In the genomic region with DNA sequence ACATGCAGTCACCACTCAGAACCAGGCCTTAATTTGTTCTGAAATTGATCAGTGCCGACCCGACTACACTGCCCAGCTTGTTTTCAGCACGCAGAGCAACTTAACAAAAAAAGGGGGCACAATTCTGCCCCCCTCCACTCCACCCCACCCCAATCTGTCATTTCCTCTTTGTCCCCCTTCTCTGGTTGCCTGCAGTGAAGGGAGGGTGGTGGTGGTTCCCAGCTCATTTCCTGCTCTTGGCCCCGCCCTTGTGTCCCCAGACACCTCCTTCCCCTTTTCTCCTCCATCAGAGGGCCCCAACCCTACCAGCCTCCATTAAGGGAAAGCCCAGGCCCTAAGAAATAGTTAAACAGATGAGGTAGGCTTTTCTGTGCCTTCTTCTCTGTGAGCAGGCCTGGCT, we compare ENCODE assay signal across 9 mouse cellular contexts. TPM values are rescaled to one million over a fixed set of nuclear protein-coding genes. Genes with fewer than 3 reads are reported as not detected.
DNase-seq lines count a peak whose midpoint lies in the region; ATAC-seq and TF ChIP-seq lines count a peak whose summit lies in the region.
"Had no signal": no experiment of that assay in that cellular context is flagged by ENCODE, and none has a peak within 500 bp of the region (broad histone marks: within the 10 kb centered on the region; RNA-seq: fewer than 3 reads in every experiment).

No protein-coding gene starts in this region.

- peaks cover 0 to 7% of the 10 kb centered on the region in 2 experiments; a peak in 1 of 4 replicates for H3K4me1 ChIP-seq in liver, embryonic 14.5 days (replicated peaks; ENCODE audit: control insufficient read depth in 2 of 2, insufficient read depth in 2 of 2, low read length in 1 of 2)

- no peaks in the 10 kb centered on the region for H3K27me3 ChIP-seq in liver, embryonic 14.5 days (ENCODE audit: control insufficient read depth, insufficient read depth, low read length)

- H3K4me3 ChIP-seq in liver, embryonic 14.5 days (ENCODE audit: insufficient read depth in 1 of 2, low read depth in 2 of 2, low read length in 2 of 2) = peak overlapping the region; percentile 32 to 52; a peak in 3 of 4 replicates

- peak overlapping the region; percentile 20 for H3K4me2 ChIP-seq in liver, embryonic 14.5 days (ENCODE audit: low read depth)

- 20% methylated on average over 4 of the region's 4 CpGs for WGBS in liver, embryonic 14.5 days (ENCODE audit: insufficient replicate concordance)

- no peaks in the 10 kb centered on the region for H3K36me3 ChIP-seq in liver, embryonic 14.5 days (replicated peaks; ENCODE audit: control insufficient read depth, insufficient read depth, low read depth)

- peak; percentile 90 for DNase-seq in CD4-positive helper T cell, adult 2 months (ENCODE audit: low read depth, low spot score)
- peak; percentile 90 for DNase-seq in MEL-GATA-1-ER (ENCODE audit: extremely low read depth, low read depth)
- peak; percentile 22 to 31 (median 22) for DNase-seq in liver, embryonic 14.5 days (ENCODE audit: low read depth in 3 of 3, low spot score in 3 of 3)
- peak; percentile 54 for DNase-seq in spleen, adult 12 weeks (ENCODE audit: low spot score)
- DNase-seq in right cerebral cortex, postnatal 14 days = no peak
- no peak for DNase-seq in layer of hippocampus, postnatal 36 days
- DNase-seq in layer of hippocampus, adult 8-10 months (ENCODE audit: low spot score in 2 of 2) = no peak
- DNase-seq in neural tube, embryonic 10.5 days (ENCODE audit: extremely low spot score, low spot score) = no peak

- ATAC-seq in liver, embryonic 14.5 days (ENCODE audit: insufficient read depth) = peak; percentile 48
- ATAC-seq: forebrain, embryonic 16.5 days had no signal

- no peak overlapping the region for H3K27ac ChIP-seq in liver, embryonic 14.5 days

- no peak overlapping the region for H3K9ac ChIP-seq in liver, embryonic 14.5 days (replicated peaks)

- H3K9me3 ChIP-seq in liver, embryonic 14.5 days (ENCODE audit: control insufficient read depth, low read length) = no peaks in the 10 kb centered on the region

- TF ChIP-seq CTCF in liver, embryonic 14.5 days (IDR thresholded peaks at IDR 0.05; ENCODE audit: low read depth) = no peak

- TF ChIP-seq EP300 in liver, embryonic 14.5 days (IDR thresholded peaks at IDR 0.05; ENCODE audit: low read depth) = no peak

RNA-seq across cellular contexts. Expression of a gene that starts 1.3 kb away (rescaled TPM):
- 2.2 and 3.0 TPM in 2 replicates for polyA plus RNA-seq in liver, embryonic 14.5 days (2012; rRNA removed)
- 1.8 and 1.9 TPM in 2 replicates for polyA plus RNA-seq in liver, embryonic 14.5 days (2014; fragmentation: Nextera tagmentation; extraction: Ambion mirVana)
- 1 to 10 TPM; 2.0 to 2.1 TPM for total RNA-seq in layer of hippocampus, postnatal 36 days (2021)
- 1 to 10 TPM; 1.9 to 8.7 (median 4.9) TPM for total RNA-seq in layer of hippocampus, adult 8-10 months (2022)

RNA-seq across cellular contexts. Expression of a gene that starts 20.2 kb away (rescaled TPM):
- polyA plus RNA-seq in liver, embryonic 14.5 days (2012; rRNA removed) = 0.09 and 0.12 TPM in 2 replicates
- polyA plus RNA-seq in liver, embryonic 14.5 days (2014; fragmentation: Nextera tagmentation; extraction: Ambion mirVana) = 0.04 and 0.06 TPM in 2 replicates
- 1 to 10 TPM; 3.6 to 4.7 TPM for total RNA-seq in layer of hippocampus, postnatal 36 days (2021)
- total RNA-seq in layer of hippocampus, adult 8-10 months (2022) = 1 to 10 TPM; 5.6 to 7.6 (median 6.5) TPM

RNA-seq across cellular contexts. Expression of a gene that starts 21.0 kb away (rescaled TPM):
- 13.4 and 16.9 TPM in 2 replicates for polyA plus RNA-seq in liver, embryonic 14.5 days (2012; rRNA removed)
- 15.0 and 18.9 TPM in 2 replicates for polyA plus RNA-seq in liver, embryonic 14.5 days (2014; fragmentation: Nextera tagmentation; extraction: Ambion mirVana)
- 100 to 1,000 TPM; 114 to 132 TPM for total RNA-seq in layer of hippocampus, postnatal 36 days (2021)
- 100 to 1,000 TPM; 110 to 142 (median 124) TPM for total RNA-seq in layer of hippocampus, adult 8-10 months (2022)

RNA-seq across cellular contexts. Expression of a gene that starts 28.6 kb away (rescaled TPM):
- 0.60 and 0.90 TPM in 2 replicates for polyA plus RNA-seq in liver, embryonic 14.5 days (2012; rRNA removed)
- polyA plus RNA-seq in liver, embryonic 14.5 days (2014; fragmentation: Nextera tagmentation; extraction: Ambion mirVana) = 0.19 and 0.75 TPM in 2 replicates
- 1 to 10 TPM; 4.1 to 5.9 TPM for total RNA-seq in layer of hippocampus, postnatal 36 days (2021)
- 10 to 100 TPM in 1 of 4 experiments, 1 to 10 TPM in 3; 3.0 to 10.0 (median 4.6) TPM for total RNA-seq in layer of hippocampus, adult 8-10 months (2022)

RNA-seq across cellular contexts. Expression of a gene that starts 29.5 kb away (rescaled TPM):
- polyA plus RNA-seq in liver, embryonic 14.5 days (2012; rRNA removed) = 0.27 and 0.39 TPM in 2 replicates
- polyA plus RNA-seq in liver, embryonic 14.5 days (2014; fragmentation: Nextera tagmentation; extraction: Ambion mirVana) = 0.49 and 0.70 TPM in 2 replicates
- 1 to 10 TPM; 4.1 to 4.7 TPM for total RNA-seq in layer of hippocampus, postnatal 36 days (2021)
- 10 to 100 TPM in 2 of 4 experiments, 1 to 10 TPM in 2; 5.1 to 11.7 (median 8.2) TPM for total RNA-seq in layer of hippocampus, adult 8-10 months (2022)

Comparison
In these comparisons a context has a peak if more than half of its experiments do, and no peak if none do; other contexts are left out.
1. DNase-seq: peak in CD4-positive helper T cell, adult 2 months (single experiment), MEL-GATA-1-ER (single experiment), liver, embryonic 14.5 days (3 of 3) and spleen, adult 12 weeks (single experiment); none in right cerebral cortex, postnatal 14 days (single experiment), layer of hippocampus, postnatal 36 days (0 of 2), layer of hippocampus, adult 8-10 months (0 of 2) and neural tube, embryonic 10.5 days (single experiment).